Mouse (Mus musculus) stomach, postnatal 0 days (tissue): ENCODE measurements around the gene Dab1. TPM values are rescaled to one million over a fixed set of nuclear protein-coding genes. Genes with fewer than 3 reads are reported as not detected.

ENCODE experiments used
- ATAC-seq: fragments of 200-750 bp; cut with Nextera tagmentation; 2 replicates; pipeline ENCODE4 v1.8.0; 2017; ENCODE audit not compliant: low FRiP score, low TSS enrichment
- DNase-seq: peaks from one replicate; pipeline ENCODE4 v3.0.0-alpha.2; 2016; ENCODE audit warnings: low spot score
- H3K27ac ChIP-seq: fragments of 300-500 bp; sonication (generic); replicated peaks from 2 replicates; pipeline ENCODE4 v1.5.1; 2014; ENCODE audit warnings: mild to moderate bottlenecking, control low read depth
- H3K27me3 ChIP-seq: fragments of 300-500 bp; sonication (generic); 2 replicates; pipeline ENCODE4 v1.6.1; 2014; ENCODE audit warnings: low read length; ENCODE audit not compliant: control insufficient read depth, insufficient read depth
- H3K36me3 ChIP-seq: fragments of 300-500 bp; sonication (generic); 2 replicates; pipeline ENCODE4 v1.6.1; 2014; ENCODE audit warnings: low read length, mixed read lengths; ENCODE audit not compliant: control insufficient read depth, insufficient read depth
- H3K4me1 ChIP-seq: fragments of 300-500 bp; sonication (generic); replicated peaks from 2 replicates; pipeline ENCODE4 v1.6.1; 2014; ENCODE audit warnings: antibody characterized with exemption; ENCODE audit not compliant: control insufficient read depth, insufficient read depth
- H3K4me2 ChIP-seq: fragments of 300-500 bp; sonication (generic); replicated peaks from 2 replicates; pipeline ENCODE4 v1.6.1; 2014; ENCODE audit warnings: low read depth, mild to moderate bottlenecking, control low read depth, moderate library complexity
- H3K4me3 ChIP-seq: fragments of 300-500 bp; sonication (generic); 2 replicates; pipeline ENCODE4 v1.5.1; 2014; ENCODE audit warnings: low read depth, low read length, control low read depth
- H3K9ac ChIP-seq: fragments of 300-500 bp; sonication (generic); 2 replicates; pipeline ENCODE4 v1.6.1; 2014; ENCODE audit warnings: mild to moderate bottlenecking, low read length, control low read depth, mixed read lengths
- H3K9me3 ChIP-seq: fragments of 300-500 bp; sonication (generic); 2 replicates; pipeline ENCODE4 v1.6.1; 2016; ENCODE audit warnings: low read length; ENCODE audit not compliant: control insufficient read depth
- CTCF ChIP-seq: IDR thresholded peaks from 2 replicates; pipeline ENCODE4 v1.5.1; 2016; ENCODE audit warnings: antibody characterized with exemption, low read depth, mild to moderate bottlenecking, moderate library complexity
- EP300 ChIP-seq: optimal IDR thresholded peaks from 2 replicates; pipeline ENCODE3; 2016; ENCODE audit warnings: antibody characterized with exemption
- WGBS: fragments of 180-500 bp; shearing (Covaris S2); extraction: QIAGEN DNeasy Blood & Tissue Kit; methylation state at CpG from one replicate; pipeline ENCODE4 v1.1.7; 2014; 5-methylcytosine and 5-hydroxymethylcytosine counted together
- polyA plus RNA-seq: library from polyadenylated mRNA; unstranded; fragments of >200 nt; fragmentation: Nextera tagmentation; extraction: Ambion mirVana; gene quantifications from 2 replicates; pipeline ENCODE4 v1.2.1, GENCODE M21; 2015

Dab1 gene
- polyA plus RNA-seq, 1 experiment from 2014 or later: 7.4 TPM

DNA sequence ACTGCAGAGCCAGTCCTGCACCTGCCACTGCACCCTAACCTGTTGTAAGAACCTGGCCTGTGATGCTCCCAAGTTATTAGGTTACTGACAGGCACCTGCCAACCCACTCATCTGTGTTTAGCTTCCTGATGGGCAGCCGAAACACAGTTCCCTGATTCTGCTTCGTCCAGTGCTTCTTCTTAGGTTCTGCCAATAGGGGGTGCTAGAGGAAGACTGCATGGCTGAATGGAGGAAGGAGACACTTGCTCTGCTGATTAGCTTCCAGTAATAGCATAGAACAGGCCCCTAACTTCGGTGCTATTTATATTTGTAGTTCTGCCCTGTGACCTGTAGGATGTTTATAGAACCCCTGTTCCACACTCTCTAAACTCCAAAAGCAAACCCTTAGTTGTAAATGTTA is 83.0 kb downstream of the Dab1 start:
- H3K9me3 ChIP-seq: no peaks in the 10 kb centered on the region
- no peaks in the 10 kb centered on the region for H3K27me3 ChIP-seq
- peak; percentile 70 for TF ChIP-seq CTCF
- no peak for TF ChIP-seq EP300
- ATAC-seq: no peak
- H3K4me1 ChIP-seq: no peaks in the 10 kb centered on the region
- no peak overlapping the region for H3K27ac ChIP-seq
- no peaks in the 10 kb centered on the region for H3K36me3 ChIP-seq
- DNase-seq: no peak
- H3K4me2 ChIP-seq: no peak overlapping the region
- no peak overlapping the region for H3K4me3 ChIP-seq
- 46% methylated on average over 3 of the region's 3 CpGs for WGBS
- no peak overlapping the region for H3K9ac ChIP-seq

DNA sequence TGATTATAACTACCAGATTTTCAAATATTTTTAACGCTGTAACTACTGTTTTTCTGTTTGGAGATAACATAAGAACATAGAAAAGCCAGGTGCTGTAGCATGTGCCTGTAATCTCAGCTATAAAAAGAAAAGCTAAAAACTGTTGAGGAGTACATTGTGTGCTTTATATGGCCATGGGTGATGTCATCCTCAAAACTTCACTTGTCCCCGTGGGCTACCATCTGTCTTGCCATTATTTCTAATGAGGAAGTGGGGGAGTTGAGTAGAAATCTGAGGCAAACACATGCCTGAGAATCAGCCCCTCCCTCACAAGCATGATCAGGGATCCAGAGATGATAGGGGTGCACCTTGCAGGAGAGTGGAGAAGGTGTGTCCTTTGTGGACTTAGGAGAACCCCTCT is 85.3 kb downstream of the Dab1 start:
- no peaks in the 10 kb centered on the region for H3K4me1 ChIP-seq
- no peak overlapping the region for H3K27ac ChIP-seq
- 66% methylated on average over 2 of the region's 2 CpGs for WGBS
- no peaks in the 10 kb centered on the region for H3K36me3 ChIP-seq
- no peak for DNase-seq
- no peak for TF ChIP-seq CTCF
- no peak for TF ChIP-seq EP300
- no peaks in the 10 kb centered on the region for H3K27me3 ChIP-seq
- H3K4me3 ChIP-seq: no peak overlapping the region
- no peak overlapping the region for H3K4me2 ChIP-seq
- no peak for ATAC-seq
- H3K9ac ChIP-seq: no peak overlapping the region
- no peaks in the 10 kb centered on the region for H3K9me3 ChIP-seq

- no peaks in the 10 kb centered on the region for H3K9me3 ChIP-seq
- TF ChIP-seq EP300: no peak
- TF ChIP-seq CTCF: no peak
- no peak for ATAC-seq
These were observed 87.3 kb downstream of the Dab1 start for GRCm38 (mm10) chr4:103706501-103706900.

DNA sequence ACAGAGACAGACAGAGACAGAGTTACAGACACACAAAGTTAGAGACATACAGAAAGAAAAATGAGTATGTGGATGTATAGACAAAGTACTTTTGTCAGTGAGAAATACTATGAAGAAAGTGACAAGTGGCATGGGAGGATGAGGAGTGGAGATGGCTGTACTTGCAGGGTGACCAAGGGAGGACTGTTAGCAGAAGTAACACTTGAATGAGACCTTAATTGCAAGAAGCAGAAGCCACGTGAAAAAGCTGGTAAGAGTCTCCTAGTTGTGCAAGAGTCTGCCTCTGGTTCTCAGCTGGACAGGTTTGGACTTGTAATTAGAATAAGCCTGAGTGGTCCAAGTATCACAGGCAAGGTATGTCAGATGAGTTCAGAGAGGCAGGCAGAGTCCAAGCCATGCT is 88.0 kb downstream of the Dab1 start:
- Histone ChIP-seq H3K9ac (no peak overlapping the region), H3K27ac (no peak overlapping the region), H3K4me3 (no peak overlapping the region), H3K4me2 (no peak overlapping the region), H3K4me1 (no peaks in the 10 kb centered on the region), H3K27me3 (no peaks in the 10 kb centered on the region), H3K9me3 (no peaks in the 10 kb centered on the region), H3K36me3 (no peaks in the 10 kb centered on the region)
- ATAC-seq: no peak
- DNase-seq: no peak
- WGBS: 53% methylated on average over 1 of the region's 1 CpGs
- TF ChIP-seq CTCF: no peak
- TF ChIP-seq EP300: no peak

More at GRCm38 (mm10) chr4:103706501-103706900, 87.3 kb downstream of the Dab1 start:
- no peaks in the 10 kb centered on the region for H3K27me3 ChIP-seq
- no peaks in the 10 kb centered on the region for H3K36me3 ChIP-seq
- H3K4me1 ChIP-seq: no peaks in the 10 kb centered on the region
- DNase-seq: no peak
- no peak overlapping the region for H3K4me2 ChIP-seq
- no peak overlapping the region for H3K27ac ChIP-seq
- 65% methylated on average over 4 of the region's 4 CpGs for WGBS
- H3K4me3 ChIP-seq: no peak overlapping the region
- H3K9ac ChIP-seq: no peak overlapping the region

DNA sequence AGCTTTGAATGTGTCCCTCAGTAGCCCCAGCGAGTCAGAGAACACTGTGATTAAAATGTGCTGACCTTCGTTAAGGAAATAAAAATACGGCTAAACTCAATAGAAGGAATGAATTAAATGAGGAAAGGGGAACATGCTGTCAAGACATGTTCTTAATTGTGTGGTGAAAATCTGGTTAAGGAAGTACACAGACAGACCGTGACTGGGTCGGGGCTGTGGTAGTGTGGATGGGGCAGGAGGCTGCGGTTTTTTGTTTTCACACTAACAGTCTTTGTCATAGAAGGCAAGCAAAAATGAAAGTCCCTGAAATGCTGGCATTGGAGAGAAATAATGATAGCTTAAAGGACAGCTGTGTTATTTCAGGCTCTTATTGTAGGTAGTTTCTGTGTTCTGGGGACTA is 92.2 kb downstream of the Dab1 start:
- no peak for TF ChIP-seq EP300
- no peak overlapping the region for H3K27ac ChIP-seq
- WGBS: 79% methylated on average over 6 of the region's 6 CpGs
- H3K4me3 ChIP-seq: no peak overlapping the region
- H3K9me3 ChIP-seq: no peaks in the 10 kb centered on the region
- no peak for ATAC-seq
- DNase-seq: no peak
- H3K27me3 ChIP-seq: no peaks in the 10 kb centered on the region
- H3K4me2 ChIP-seq: no peak overlapping the region
- no peak overlapping the region for H3K9ac ChIP-seq
- no peaks in the 10 kb centered on the region for H3K4me1 ChIP-seq
- no peaks in the 10 kb centered on the region for H3K36me3 ChIP-seq

- no peak overlapping the region for H3K27ac ChIP-seq
- ATAC-seq (no peak), DNase-seq (no peak)
- H3K36me3 ChIP-seq: no peaks in the 10 kb centered on the region
- no peak overlapping the region for H3K4me2 ChIP-seq
- H3K4me3 ChIP-seq: no peak overlapping the region
- TF ChIP-seq EP300 (no peak), CTCF (no peak)
- H3K9me3 ChIP-seq: no peaks in the 10 kb centered on the region
- no peaks in the 10 kb centered on the region for H3K27me3 ChIP-seq
- 77% methylated on average over 4 of the region's 4 CpGs for WGBS
- H3K4me1 ChIP-seq: no peaks in the 10 kb centered on the region
- no peak overlapping the region for H3K9ac ChIP-seq
These were observed 94.8 kb downstream of the Dab1 start for GRCm38 (mm10) chr4:103713921-103714320.
